Mouse (Mus musculus) embryo, embryonic 11.5 days (tissue): Measurements from ENCODE around the gene Trpv2.

Source experiments
- DNase-seq: peaks from one replicate; pipeline ENCODE4 v3.0.0-alpha.2; 2012; ENCODE audit warnings: low read depth, low spot score

The Trpv2 gene

DNA sequence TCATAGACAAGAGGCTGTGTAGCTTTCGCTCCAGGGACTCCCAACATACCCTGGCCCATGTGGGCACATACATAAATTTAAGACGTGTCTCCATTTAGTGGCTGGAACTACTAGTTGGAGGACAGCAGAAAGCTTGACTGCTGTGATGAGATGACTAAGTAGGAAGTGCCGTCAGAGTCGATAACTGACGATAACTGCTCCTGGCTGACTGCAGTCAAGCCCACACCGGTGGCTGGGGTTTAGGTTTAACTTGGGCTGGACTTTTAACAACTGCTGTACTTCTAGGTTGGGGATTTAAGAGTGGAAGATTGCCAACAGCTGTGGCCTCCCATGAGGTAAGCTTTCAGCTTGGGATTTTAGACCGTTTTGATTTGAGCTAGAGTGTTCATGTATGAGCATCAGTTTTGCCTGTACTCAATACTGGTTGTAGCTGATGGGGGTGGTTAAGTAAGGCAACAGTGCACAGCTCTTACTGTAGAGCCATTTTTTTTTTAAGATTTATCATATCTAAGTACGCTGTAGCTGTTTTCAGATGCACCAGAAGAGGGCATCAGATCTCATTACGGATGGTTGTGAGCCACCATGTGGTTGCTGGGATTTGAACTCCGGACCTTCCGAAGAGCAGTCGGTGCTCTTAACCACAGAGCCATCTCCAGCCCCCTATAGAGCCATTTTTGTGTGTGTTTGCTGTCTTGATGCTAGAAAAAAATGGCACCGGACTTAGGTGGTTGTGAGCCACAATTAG is 29.2 kb downstream of the Trpv2 start:
- no peak for DNase-seq

DNA sequence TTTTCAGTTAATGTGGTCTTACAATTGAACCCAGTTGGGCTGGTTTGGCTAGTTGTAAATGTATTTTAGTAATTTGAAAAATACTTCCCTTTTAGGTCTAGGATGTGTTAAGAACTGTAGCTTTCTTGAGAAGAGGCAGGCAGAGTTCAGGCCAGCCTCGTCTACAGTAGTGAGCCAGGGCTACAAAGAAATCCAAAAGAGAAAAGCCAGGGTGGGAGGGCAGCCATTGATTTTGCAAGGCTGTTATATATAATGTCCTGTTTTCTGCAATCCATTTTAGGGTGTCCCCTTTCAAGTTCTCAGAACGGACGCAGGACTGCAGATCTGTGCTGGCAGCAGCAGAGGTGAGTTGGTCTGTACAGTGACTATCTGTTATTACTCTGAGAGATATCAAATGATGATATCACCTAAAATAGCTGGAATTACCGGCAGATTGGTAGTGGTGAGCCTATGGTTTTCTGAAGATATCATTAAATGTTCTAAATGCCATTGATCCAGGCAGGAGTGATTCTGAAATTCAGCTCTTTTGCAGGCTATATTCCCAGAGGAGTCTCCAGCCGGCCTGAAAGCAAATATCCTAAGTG is 29.9 kb downstream of the Trpv2 start:
- no peak for DNase-seq

DNA sequence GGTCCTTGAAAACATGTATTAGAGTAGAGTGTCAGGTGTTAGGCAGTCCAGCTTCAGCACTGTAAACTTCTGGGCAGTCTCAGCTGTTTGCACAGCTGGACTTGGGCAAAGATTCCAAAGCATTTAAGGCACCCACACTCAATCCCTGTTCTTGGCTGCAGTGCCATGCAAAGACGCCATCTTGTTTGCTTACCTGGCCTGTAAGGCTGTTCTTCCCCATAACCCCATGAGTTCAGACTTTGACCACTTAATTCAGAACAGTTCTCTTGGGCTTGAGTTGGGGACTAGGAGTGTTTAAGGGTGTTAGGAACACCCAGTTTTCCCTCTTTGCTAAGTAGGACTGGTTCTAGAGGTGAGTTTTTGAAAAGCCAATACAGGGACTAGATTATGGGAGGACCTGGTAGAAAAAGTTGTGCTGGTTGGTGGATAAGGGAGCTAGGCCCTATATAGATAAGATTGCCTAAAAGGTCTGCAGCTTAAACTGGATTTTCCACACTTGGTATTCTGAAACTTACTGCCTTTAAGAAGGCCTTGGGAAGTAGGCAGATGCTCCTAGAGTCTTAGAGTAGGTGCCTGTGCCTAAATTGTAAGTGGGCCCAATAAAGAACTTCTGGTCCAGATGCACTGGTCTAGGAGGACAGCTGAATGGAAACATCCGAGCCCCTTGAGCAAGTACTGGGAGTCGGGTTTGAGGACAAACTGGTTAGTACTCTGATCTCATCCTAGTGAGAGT is 30.8 kb downstream of the Trpv2 start:
- DNase-seq: no peak

DNA sequence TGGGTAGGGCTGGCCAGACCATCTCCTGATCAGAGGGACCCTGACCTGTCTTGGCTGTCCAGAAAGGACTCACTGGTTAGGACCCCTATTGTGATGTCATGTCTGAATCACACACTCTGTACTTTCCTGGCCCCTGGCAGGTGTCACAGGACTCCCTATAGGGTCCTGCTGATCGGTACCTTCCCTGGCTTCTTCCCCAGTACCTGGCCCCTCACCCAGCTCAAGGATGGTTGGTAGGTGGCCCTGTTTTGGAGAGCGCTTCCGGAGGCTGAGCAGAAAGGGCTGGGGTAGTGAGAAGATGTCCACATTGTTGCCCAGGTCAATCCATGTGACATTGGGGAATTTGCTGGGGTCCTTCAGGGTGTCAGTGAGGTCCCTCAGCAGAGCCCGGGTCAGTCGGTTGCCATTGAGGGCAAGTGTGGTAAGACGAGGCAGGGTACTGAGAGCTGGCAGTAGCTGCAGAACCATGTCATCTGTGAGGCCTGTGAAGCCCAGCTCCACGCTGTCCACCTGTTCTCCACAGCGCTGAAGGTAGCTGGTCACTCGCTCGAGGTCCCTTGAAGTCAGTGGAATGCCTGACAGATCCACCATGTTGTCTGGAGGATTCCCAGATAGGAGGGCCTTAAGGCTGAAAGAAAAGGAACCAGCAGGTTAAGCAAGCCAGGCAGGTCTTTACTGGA is 31.5 kb downstream of the Trpv2 start:
- no peak for DNase-seq

DNA sequence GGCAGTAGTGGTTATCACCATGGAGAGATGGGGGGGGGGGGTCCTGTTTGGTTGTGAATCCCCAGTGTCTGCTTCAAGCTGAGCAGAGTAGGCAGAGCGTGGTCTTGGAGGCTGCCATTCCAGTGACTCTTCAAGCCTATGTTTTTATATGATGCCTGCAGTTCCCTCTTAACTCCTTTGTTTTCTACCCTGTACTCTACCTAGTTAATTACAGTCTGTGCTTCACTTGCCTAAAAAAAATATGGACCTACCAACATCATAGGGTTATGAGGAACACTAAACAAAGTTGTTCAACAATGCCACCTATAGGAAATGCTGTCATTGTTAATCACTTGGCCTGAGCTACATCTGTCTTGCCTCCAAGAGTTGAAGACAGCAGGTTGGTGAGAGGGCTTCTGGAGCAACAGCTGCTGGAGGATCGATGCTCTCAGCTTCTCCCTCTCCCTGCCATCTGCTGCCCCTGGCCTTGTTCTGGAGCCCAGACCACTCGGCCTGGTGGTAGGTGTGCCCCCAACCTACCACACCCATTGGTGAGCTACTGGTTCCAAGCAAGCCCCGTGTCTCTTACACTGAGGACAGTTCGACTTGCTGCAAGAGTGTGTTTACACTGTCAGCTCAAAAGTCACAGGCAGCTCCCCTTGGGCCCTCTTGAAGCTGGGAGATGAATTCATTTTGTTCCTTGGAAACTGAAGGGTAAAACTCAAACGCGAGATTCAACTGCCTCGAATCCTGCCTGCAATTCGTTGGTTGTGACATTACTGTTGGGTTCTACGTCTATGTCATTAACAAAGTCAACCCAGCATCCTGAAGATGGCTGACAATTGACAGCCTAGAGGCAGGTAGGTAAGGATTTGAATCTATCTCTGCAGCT is 32.2 kb downstream of the Trpv2 start:
- DNase-seq: no peak

DNA sequence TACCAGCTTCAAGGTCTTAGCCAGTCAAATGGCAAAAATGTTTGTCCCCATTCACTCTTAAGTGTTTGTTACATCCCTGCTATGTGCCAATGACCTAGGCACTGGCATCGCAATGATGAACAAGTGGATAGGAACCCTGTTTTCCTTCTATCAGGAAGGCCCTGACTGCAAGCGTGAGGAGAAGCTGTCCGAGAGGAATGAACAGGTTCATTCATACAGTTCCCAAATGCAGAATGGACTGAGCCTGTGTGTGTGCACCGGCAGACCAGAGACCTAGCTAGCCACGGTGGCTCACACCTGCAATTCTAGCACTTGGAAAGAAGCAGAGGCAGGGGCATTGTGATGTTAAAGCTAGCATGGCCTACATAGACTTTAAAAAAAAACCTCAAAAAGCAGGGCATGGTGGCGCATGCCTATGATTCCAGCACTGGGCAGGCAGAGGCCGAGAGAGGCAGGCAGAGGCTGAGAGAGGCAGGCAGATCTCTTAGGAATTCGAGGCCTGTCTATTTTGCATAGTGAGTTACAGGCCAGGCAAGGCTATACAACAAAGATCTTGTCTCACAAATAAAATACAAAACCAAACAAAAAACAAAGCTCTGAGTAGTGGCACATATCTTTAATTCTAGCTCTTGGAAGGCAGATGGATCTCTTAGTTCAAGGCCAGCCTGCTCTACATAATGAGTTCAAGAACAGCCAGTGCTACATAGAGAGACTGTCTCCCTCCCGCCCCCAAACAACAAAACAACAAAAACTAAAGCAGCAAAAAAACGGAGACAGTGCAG is 33.1 kb downstream of the Trpv2 start:
- DNase-seq: no peak

DNA sequence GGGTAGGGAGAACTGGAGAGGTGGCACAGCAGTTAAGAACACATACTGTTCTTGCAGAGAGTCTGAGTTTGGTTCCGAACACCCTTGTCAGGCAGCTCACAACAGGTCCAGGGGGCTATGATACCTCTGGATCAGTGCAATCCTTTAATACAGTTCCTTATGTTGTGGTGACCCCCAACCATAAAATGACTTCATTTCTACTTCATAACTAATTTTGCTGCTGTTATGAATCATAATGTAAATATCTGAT is 33.6 kb downstream of the Trpv2 start:
- no peak for DNase-seq

DNA sequence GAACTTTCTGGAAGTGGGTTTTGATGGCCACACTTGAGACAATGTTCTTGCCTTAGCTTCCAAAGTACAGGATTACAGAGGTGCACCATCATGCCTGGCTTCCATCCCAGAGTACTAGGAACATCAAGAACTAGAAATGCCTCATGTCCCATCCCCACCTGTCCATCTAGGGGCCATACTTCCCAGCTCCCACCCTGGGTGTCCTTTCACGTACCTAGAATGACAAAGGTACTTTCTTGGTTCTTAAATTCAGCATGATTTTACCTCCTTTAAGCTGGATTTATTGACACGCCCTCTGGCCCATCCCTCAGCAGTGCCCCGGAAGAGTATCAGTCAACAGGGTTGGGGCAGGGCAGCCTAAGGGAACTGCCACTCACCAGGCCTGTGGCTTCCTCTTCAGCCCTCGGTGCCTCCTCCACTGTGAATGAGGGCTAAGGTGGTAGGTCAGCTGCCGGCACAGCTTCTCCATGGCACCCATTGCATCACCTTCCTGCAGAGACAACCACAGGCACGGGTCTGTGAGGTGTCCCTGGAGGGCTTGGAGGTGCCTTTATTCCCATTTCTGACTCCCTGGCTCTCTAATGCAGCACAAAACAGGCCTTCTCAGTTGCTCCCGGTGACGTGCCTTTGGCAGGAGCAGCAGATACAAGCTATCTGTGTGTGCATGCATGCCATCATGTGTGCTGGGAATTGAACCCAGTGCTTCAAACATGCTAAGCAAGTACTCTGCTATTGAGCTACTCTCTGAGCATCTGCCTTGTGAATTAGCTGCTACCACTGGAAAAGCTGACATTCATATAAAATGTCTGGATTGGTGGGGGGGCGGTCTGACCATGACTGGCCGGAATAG is 34.8 kb downstream of the Trpv2 start:
- no peak for DNase-seq

DNA sequence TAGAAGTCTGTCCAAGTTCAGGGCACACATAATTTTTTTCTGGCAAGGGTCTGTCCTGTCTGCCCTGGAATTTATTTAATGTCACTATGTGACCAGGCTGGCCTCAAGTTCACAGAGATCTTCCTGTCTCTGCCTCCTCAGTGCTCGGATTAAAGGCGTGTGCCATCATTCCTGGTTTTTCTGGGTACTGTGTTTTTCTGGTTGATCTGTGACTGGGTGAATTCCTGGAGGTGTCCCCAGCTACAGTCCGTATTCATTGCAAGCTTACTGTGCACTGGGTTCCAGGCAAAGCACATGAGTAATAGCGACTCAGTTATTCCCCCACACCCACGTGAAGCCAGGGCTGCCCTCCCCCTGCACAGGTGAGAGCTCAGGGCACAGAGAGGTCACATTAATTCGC is 36.0 kb downstream of the Trpv2 start:
- no peak for DNase-seq

DNA sequence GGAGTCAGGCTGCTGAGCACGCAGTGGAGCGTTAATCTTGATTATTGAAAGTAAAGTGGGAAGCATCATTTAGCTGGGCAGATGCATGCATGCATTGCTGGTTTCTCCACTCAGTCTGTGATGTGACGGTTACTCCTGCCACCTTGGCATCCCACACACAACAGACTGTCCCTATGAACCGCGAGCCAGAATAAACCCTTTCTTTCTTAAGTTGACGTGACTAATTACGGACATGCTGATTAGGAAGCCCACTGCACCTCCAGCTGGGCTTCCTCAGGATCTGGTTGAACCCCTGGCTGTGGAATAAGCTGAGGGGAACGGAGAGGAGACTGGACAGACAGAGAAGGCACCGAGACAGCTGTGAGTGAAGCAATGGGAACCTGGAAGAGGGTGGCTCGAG is 38.3 kb downstream of the Trpv2 start:
- DNase-seq: no peak

DNA sequence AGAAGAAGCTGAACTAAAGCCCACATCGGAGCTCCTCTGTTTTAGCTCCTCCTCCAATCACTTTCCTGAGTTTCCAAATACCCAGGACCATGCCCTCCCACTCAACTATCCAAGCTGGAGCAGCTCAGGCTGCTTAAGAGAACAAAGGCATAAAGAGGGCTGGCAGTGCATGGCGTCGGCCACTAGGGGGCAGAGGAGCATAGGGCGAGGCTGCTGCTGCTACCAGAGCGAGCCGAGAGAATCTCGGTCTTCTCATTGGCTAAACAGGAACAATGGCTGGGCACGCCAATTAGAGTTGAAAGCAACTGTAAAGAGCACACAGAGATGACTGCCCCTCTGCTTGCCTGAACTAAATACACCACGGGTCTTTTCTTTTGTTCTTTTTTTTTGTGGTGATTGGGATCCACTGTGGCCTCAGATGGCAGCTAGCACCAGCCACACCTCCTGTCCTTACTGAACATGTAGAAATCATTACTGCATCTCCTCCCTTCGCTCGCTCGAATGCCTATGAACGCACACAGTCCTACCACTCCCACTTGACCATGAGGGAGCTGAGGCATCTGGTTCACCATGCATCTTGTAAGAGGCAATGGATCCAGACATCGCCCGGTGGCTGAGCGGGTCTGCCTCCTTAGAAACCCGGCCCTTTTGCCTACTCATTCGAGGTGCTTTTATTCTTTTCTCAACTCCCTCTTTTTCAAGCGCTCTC is 39.5 kb downstream of the Trpv2 start:
- DNase-seq: peak; percentile 95

DNA sequence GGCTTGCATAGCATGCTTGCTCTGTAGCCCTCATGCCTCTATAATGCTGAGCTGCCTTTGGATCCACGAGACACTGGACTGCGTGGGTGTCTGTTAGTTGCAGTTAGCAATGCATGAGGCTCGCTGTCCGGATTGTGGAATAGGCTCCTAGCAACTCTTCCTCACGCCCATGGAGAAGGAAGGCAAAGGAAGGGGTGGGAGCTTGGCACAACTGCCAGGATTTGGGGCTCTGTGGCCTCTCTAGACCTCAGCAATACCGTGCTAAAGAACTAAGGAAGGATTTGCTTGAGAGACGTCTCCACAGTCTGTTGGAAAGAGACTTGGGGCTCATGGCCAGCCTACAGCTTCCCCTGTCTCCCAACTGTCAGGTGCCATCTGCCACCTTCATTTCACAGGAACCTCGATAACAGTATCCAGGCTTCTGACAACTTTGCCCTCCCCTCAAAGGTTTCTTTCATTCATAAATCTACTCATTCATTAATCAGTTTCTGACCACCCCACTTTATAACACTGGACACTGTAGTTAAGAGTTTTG is 40.7 kb downstream of the Trpv2 start:
- DNase-seq: no peak

DNA sequence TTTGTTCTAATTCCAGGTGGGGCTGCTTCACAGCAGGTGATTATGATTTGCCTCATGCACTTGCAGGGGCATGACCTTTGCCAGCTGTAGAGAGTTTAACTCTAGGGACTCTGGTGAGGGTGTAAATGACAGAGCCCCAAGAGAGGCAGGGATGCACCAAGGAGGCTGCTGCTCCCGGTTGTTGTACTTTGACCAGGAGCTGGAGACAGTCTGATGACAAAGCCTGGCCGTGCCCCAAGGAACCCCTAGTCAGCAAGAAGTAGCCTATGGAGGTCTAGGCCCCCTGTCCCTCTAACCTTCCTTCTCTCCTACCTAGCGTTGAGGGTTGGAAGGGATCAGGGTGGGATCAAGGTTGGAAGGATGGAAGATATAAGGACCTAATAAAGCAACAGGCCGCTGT is 41.2 kb downstream of the Trpv2 start:
- no peak for DNase-seq

DNA sequence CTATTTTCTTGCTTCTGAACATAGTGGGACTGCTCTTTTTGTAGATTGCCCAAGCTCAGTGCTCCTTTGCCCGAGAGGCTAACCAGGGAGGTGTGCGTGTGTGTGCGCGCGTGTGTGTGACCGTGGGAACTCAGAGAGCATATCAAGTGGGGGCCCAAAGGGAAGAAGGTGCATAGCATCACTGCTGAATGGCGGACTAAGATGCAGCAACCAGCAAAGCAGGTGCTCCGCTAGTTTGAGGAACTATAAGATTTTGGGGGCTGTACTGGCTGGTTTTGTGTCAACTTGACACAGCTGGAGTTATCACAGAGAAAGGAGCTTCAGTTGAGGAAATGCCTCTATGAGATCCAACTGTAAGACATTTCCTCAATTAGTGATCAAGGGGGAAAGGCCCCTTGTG is 46.8 kb downstream of the Trpv2 start:
- DNase-seq: no peak

DNA sequence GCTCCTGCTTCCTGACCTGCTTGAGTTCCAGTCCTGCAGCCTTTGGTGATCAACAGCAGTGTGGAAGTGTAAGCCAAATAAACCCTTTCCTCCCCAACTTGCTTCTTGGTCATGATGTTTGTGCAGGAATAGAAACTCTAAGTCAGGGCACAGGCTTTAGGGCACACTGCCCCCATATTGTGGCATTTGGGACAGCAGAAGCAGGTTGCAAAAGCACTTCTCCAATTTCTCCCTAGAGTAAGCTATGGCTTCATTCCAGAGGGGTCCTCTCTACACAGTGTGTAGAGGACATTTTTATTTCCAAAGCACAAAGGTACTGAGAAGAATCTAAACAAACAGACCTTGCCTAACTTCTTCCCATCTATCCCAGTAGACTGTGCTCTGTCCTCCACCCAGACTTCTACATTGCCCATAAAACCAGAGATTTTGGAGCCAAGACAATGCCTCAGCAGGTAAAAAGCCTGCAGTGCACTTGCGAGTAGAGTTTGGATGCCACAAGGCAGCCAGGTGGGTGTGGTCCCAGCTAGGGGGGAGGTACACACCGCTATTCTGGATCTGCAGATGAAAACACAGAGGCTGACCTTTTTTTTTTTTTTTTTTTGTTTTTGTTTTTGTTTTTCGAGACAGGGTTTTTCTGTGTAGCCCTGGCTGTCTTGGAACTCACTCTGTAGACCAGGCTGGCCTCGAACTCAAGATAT is 47.4 kb downstream of the Trpv2 start:
- no peak for DNase-seq

DNA sequence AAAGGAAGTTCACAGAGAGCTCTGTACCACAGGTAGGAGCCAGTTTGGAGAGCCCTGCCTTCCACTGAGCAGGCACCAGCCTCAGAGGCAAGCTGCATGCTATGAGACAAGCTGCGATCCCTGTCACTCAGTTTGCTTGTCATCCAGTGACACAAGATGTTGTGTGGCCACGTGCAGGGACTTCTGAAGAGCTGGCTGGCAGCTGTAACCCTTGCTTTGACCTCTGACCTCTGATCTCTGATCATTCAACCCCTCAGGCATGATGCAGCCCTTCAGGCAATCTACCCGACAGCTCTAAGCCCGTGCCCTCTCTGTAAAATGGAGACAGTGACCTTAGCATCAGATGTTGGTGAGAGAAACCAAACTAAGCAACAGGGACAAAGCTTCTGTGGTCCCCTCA is 48.6 kb downstream of the Trpv2 start:
- DNase-seq: no peak

DNA sequence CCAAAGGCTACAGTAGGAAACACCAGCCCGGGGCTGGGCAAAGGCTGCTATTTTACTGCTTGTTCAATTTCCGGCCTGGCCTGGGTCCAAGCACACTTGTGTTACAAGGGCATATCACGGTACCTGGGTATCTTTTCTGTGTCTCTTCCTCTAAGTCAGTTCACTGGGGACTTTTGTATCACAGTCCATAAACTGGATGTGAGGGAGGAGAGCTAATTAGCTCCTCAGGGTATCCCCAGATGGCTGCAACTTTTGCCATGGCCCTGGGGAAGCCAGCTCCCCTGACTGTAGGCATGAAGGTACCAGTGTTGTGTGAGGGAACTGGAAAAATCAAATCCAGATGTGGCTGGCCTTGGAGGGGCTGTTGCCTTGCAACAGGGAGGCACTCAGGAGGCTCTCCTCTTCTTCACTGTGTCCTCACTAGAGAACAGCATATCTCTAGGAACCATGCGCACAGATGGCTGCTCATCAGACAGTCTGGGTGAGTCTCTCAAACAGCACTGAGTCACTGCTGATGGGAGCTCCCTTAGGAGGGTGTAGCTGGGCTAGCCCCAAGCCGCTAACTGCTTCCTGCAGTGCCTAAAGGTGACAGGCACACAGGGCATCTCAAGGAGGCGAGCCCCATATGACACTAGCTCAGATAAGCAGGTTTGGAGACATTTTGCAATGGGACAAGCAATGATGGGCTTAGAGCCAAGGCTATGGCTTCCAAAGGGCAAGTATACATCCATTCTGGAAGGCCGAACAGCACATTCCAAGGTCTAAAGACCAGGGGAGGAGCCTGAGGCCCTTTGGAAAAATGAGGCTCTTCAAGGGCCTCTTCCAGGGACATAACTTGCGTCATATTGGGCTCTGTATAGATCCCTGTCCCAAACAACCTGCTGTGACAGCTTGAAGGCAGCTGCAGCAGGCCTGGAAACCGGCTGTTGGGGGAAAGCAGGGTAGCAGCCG is 50.3 kb downstream of the Trpv2 start:
- DNase-seq: no peak
